Mouse (Mus musculus): ENCODE measurements around the gene Clca3a2. TPM values are rescaled to one million over a fixed set of nuclear protein-coding genes. Genes with fewer than 3 reads are reported as not detected.

Gene Clca3a2
- total and polyA plus RNA-seq, 3 experiments, result 0.08 to 1.5 TPM; not detected in 1

DNA sequence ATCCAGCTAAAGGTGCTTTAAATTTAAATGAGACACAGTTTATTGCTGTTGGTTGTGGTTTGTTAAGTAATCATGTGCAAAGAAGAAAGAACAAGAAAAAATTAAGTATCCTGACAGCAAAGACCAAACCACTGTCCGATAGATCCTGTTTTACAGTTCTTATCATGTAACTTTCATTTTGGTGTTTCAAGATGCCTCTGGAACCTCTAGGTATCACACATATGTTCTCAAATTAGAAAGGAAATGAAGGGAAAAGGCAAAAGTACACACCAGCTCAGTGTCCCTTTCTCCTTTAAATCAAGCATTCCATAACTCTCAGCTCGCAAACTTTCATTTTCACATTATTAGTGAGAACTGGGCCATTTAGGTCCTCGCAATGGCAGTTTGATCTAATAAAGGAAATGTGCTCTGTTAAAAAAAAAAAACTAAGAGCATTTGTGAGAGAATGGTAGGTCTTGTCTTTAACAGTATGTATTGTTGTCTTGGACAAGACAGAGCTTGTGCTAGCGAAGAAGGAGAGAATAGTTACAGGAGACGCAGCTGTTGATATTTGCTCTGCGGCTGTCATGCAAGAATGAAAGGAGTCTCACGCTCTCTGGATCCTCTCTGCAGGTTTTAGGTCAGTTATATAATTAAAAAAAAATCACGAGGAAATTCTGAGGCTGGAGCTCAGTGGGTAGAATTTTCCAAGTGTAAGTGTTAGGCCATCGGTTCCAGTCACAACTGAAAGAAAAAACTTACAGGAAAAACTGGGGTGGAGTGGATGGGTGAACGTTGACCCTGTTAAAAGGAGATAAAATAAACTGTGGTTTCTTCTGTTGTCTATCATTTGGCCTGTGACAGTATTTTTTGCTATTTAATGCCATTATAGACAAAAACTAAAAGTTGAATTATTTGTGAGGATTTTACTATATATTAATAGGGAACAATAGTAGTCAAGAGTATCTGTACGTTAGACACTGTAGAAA lies 33.8 kb downstream of the Clca3a2 start:
- H3K36me3 ChIP-seq (ENCODE audit: control insufficient read depth in 1 of 2, insufficient read depth in 2 of 2, low read length in 2 of 2), result peaks cover 0 to 19% of the 10 kb centered on the region in 2 experiments; a peak in 2 of 4 replicates
- no peaks in the 10 kb centered on the region for H3K9me3 ChIP-seq (replicated peaks; ENCODE audit: insufficient read depth, low read length)
- H3K27ac ChIP-seq (ENCODE audit: control insufficient read depth, low read depth, low read length), result peak overlapping the region; percentile 98
- H3K27me3 ChIP-seq (ENCODE audit: control insufficient read depth in 1 of 2, insufficient read depth in 2 of 2, low read length in 2 of 2), result no peaks in the 10 kb centered on the region
- peak overlapping the region; percentile 87 for H3K9ac ChIP-seq (ENCODE audit: control insufficient read depth, low read depth, low read length, poor library complexity, severe bottlenecking)
- no peaks in the 10 kb centered on the region for H3K79me2 ChIP-seq (ENCODE audit: control insufficient read depth, insufficient read depth, low read length, poor library complexity)
- peak overlapping the region; percentile 61 to 82 for H3K4me3 ChIP-seq (ENCODE audit: control insufficient read depth in 1 of 2, insufficient read depth in 1 of 2, low read depth in 2 of 2, low read length in 2 of 2)
- peak; percentile 77 for DNase-seq (ENCODE audit: low read depth, low spot score)
- H3K4me1 ChIP-seq (ENCODE audit: control insufficient read depth in 1 of 2, insufficient read depth in 2 of 2, low read length in 2 of 2), result peaks cover 16 to 25% of the 10 kb centered on the region in 2 experiments
- no peak for TF ChIP-seq MEF2A (IDR thresholded peaks at IDR 0.05; ENCODE audit: extremely low read depth, insufficient replicate concordance, low read depth, low read length, poor library complexity, severe bottlenecking)
- TF ChIP-seq NELFE (IDR thresholded peaks at IDR 0.05; ENCODE audit: low read depth, low read length), result peak; percentile 19; the same call in 1 of the 2 replicates
- peak; percentile 68 for TF ChIP-seq ZNF384 (IDR thresholded peaks at IDR 0.05; ENCODE audit: low read depth, low read length)
- TF ChIP-seq ZKSCAN1 (IDR thresholded peaks at IDR 0.05; ENCODE audit: low read depth, low read length), result no peak
- no peak for TF ChIP-seq CHD2 (IDR thresholded peaks at IDR 0.05; ENCODE audit: low read length)
- TF ChIP-seq EP300 (IDR thresholded peaks at IDR 0.05; ENCODE audit: low read depth in 1 of 2, low read length in 2 of 2), result peak; percentile 90 to 93
- TF ChIP-seq TAL1 (IDR thresholded peaks at IDR 0.05; ENCODE audit: low read length), result peak; percentile 46; the same call in 1 of the 2 replicates
- no peak for TF ChIP-seq MAZ (IDR thresholded peaks at IDR 0.05; ENCODE audit: low read depth, low read length)
- no peak for TF ChIP-seq UBTF (IDR thresholded peaks at IDR 0.05; ENCODE audit: borderline replicate concordance, insufficient read depth, low read depth, low read length)
- TF ChIP-seq SIN3A (IDR thresholded peaks at IDR 0.05; ENCODE audit: low read length), result peak; percentile 55
- TF ChIP-seq GATA1 (IDR thresholded peaks at IDR 0.05; ENCODE audit: low read depth, low read length), result peak; percentile 69
- no peak for TF ChIP-seq HCFC1 (IDR thresholded peaks at IDR 0.05; ENCODE audit: low read depth, low read length)
- TF ChIP-seq CTCF (IDR thresholded peaks at IDR 0.05 in 2 of 3, conservative IDR thresholded peaks at IDR 0.05 in 1 of 3; ENCODE audit: control insufficient read depth in 1 of 3, insufficient read depth in 1 of 3, low read depth in 2 of 3, low read length in 3 of 3, poor library complexity in 1 of 3, severe bottlenecking in 1 of 3), result no peak
- TF ChIP-seq BHLHE40 (IDR thresholded peaks at IDR 0.05; ENCODE audit: borderline replicate concordance, low read depth, low read length), result no peak
- no peak for TF ChIP-seq ZMIZ1 (IDR thresholded peaks at IDR 0.05; ENCODE audit: low read depth, low read length)
- no peak for TF ChIP-seq ELF1 (IDR thresholded peaks at IDR 0.05; ENCODE audit: low read depth, low read length)
- no peak for TF ChIP-seq MAFK (IDR thresholded peaks at IDR 0.05; ENCODE audit: borderline replicate concordance, low read depth, low read length)
- TF ChIP-seq RAD21 (IDR thresholded peaks at IDR 0.05; ENCODE audit: low read depth, low read length), result no peak
- TF ChIP-seq POLR2A (IDR thresholded peaks at IDR 0.05; ENCODE audit: control insufficient read depth in 1 of 2, insufficient read depth in 1 of 2, low read depth in 1 of 2, low read length in 2 of 2, poor library complexity in 1 of 2), result peak in 1 of 2 experiments; percentile 32; a peak in 1 of 4 replicates
- peak; percentile 88 for TF ChIP-seq MYB (IDR thresholded peaks at IDR 0.05; ENCODE audit: low read depth, low read length)
- no peak for TF ChIP-seq CHD1 (IDR thresholded peaks at IDR 0.05; ENCODE audit: low read depth, low read length)
- TF ChIP-seq POLR2AphosphoS5 (IDR thresholded peaks at IDR 0.05; ENCODE audit: borderline replicate concordance, low read depth, low read length), result no peak
- TF ChIP-seq E2F4 (IDR thresholded peaks at IDR 0.05; ENCODE audit: borderline replicate concordance, low read depth, low read length), result no peak
- TF ChIP-seq MXI1 (IDR thresholded peaks at IDR 0.05; ENCODE audit: low read depth, low read length), result peak; percentile 54
- no peak for TF ChIP-seq NRF1 (IDR thresholded peaks at IDR 0.05; ENCODE audit: insufficient read depth, low read depth, low read length, poor library complexity, severe bottlenecking)
- TF ChIP-seq RCOR1 (IDR thresholded peaks at IDR 0.05; ENCODE audit: low read depth, low read length), result 0 out of 2 replicates have a peak, but pooled peaks have one; percentile 11
- peak; percentile 63; the same call in 1 of the 2 replicates for TF ChIP-seq ETS1 (IDR thresholded peaks at IDR 0.05; ENCODE audit: low read depth, low read length)
- peak; percentile 41; the same call in 1 of the 2 replicates for TF ChIP-seq TBP (IDR thresholded peaks at IDR 0.05; ENCODE audit: low read depth, low read length)
- peak; percentile 78 for TF ChIP-seq TCF12 (IDR thresholded peaks at IDR 0.05; ENCODE audit: low read depth, low read length)
- TF ChIP-seq KAT2A (conservative IDR thresholded peaks at IDR 0.05; ENCODE audit: low read depth, low read length), result no peak
- peak; percentile 19; the same call in 1 of the 2 replicates for TF ChIP-seq MAX (IDR thresholded peaks at IDR 0.05; ENCODE audit: low read length)
- no peak for TF ChIP-seq GABPA (IDR thresholded peaks at IDR 0.05; ENCODE audit: low read depth, low read length)
- no peak for TF ChIP-seq SMC3 (IDR thresholded peaks at IDR 0.05; ENCODE audit: low read depth, low read length)
- no peak for TF ChIP-seq USF1 (IDR thresholded peaks at IDR 0.05; ENCODE audit: low read depth, low read length)
